Mouse (Mus musculus) ES-Bruce4 (cell line): ENCODE measurements around the gene Ppp1r3g.

Experiments
- CTCF ChIP-seq: IDR thresholded peaks from one replicate; pipeline ENCODE4 v1.8.1; 2011; ENCODE audit warnings: low read depth, low read length
- POLR2A ChIP-seq: IDR thresholded peaks from one replicate; pipeline ENCODE4 v1.8.1; 2011; ENCODE audit warnings: low read length; ENCODE audit not compliant: insufficient read depth

DNA sequence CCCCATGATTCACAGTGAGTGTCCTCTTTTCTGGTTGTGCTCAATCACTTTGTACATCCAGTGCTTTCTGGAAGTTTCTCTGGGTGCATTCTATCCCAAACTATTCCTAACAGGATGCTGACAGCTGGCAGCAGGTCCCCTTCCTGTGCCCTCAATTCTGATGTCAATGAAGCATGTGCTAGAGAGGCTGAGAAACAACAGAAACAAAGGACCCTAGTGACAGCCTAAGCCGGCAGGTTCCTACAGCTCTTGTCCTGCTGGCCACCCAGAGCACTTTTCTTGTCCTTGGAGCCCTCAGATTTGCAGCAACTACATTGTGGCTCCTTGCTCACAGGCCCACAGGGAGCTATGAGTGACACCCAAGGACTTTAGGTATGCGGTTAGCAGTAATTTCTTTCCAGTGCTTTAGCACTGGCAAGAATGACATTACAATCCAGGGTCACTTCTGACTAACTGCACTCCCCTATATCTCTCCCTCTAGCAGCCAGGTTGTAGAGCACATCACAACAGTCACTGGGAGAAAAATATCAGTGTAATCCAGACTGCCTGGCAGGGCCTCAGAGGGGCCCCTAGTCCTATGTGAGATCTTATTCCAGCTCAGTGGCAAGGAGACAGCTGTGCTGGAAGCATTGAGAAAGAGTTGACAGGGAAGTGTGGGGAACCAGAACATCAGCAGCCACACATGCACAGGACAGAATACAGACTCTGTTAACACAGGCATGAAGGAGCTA, 37.2 kb downstream of the Ppp1r3g start:
- no peak for TF ChIP-seq CTCF
- no peak for TF ChIP-seq POLR2A
